Mouse (Mus musculus) MEL (cell line): ENCODE measurements around the gene Emc1.

Source experiments
- BHLHE40 ChIP-seq: IDR thresholded peaks from 2 replicates; pipeline ENCODE4 v1.6.1; 2012; ENCODE audit warnings: low read depth, mild to moderate bottlenecking, inconsistent platforms, low read length, improper control_type of control experiment, borderline replicate concordance
- CHD1 ChIP-seq: IDR thresholded peaks from 2 replicates; pipeline ENCODE4 v1.6.1; 2012; ENCODE audit warnings: low read depth, mild to moderate bottlenecking, inconsistent platforms, low read length, improper control_type of control experiment
- CTCF ChIP-seq, 3 experiments: IDR thresholded peaks in 2 of 3; conservative IDR thresholded peaks in 1 of 3; 2 replicates each; pipeline ENCODE4 v1.5.1; 2011 to 2012; ENCODE audit warnings: low read length in 3 of 3, low read depth in 2 of 3, mild to moderate bottlenecking in 2 of 3, improper control_type of control experiment in 1 of 3, inconsistent platforms in 1 of 3, mixed read lengths in 1 of 3, moderate library complexity in 1 of 3; ENCODE audit not compliant: control insufficient read depth in 1 of 3, insufficient read depth in 1 of 3, poor library complexity in 1 of 3, severe bottlenecking in 1 of 3
- HCFC1 ChIP-seq: IDR thresholded peaks from 2 replicates; pipeline ENCODE4 v1.6.1; 2012; ENCODE audit warnings: low read depth, mild to moderate bottlenecking, inconsistent platforms, low read length, improper control_type of control experiment, moderate library complexity
- NRF1 ChIP-seq: IDR thresholded peaks from 2 replicates; pipeline ENCODE4 v1.6.1; 2014; ENCODE audit warnings: low read depth, mild to moderate bottlenecking, inconsistent platforms, low read length, improper control_type of control experiment, moderate library complexity; ENCODE audit not compliant: poor library complexity, insufficient read depth, severe bottlenecking
- POLR2A ChIP-seq, 2 experiments: IDR thresholded peaks; 2 replicates each; pipeline ENCODE4 v1.6.1; 2011 to 2012; ENCODE audit warnings: low read length in 2 of 2, mild to moderate bottlenecking in 2 of 2, control low read depth in 1 of 2, improper control_type of control experiment in 1 of 2, low read depth in 1 of 2, moderate library complexity in 1 of 2; ENCODE audit not compliant: control insufficient read depth in 1 of 2, insufficient read depth in 1 of 2, poor library complexity in 1 of 2
- USF2 ChIP-seq, 2 experiments: IDR thresholded peaks; 2 replicates each; pipeline ENCODE4 v1.6.1; 2011 to 2012; ENCODE audit warnings: improper control_type of control experiment in 2 of 2, low read length in 2 of 2, borderline replicate concordance in 1 of 2, inconsistent platforms in 1 of 2, low read depth in 1 of 2, mild to moderate bottlenecking in 1 of 2; ENCODE audit not compliant: insufficient read depth in 1 of 2
- ZC3H11A ChIP-seq: IDR thresholded peaks from 2 replicates; pipeline ENCODE4 v1.6.1; 2012; ENCODE audit warnings: low read depth, mild to moderate bottlenecking, inconsistent platforms, low read length, improper control_type of control experiment

- TF ChIP-seq HCFC1 (no peak), ZC3H11A (no peak), CHD1 (no peak), NRF1 (no peak), USF2 (IDR thresholded peaks at IDR 0.05; ENCODE audit: borderline replicate concordance in 1 of 2, insufficient read depth in 1 of 2, low read depth in 1 of 2, low read length in 2 of 2) (no peak), CTCF (IDR thresholded peaks at IDR 0.05 in 2 of 3, conservative IDR thresholded peaks at IDR 0.05 in 1 of 3; ENCODE audit: control insufficient read depth in 1 of 3, insufficient read depth in 1 of 3, low read depth in 2 of 3, low read length in 3 of 3, poor library complexity in 1 of 3, severe bottlenecking in 1 of 3) (no peak), POLR2A (IDR thresholded peaks at IDR 0.05; ENCODE audit: control insufficient read depth in 1 of 2, insufficient read depth in 1 of 2, low read depth in 1 of 2, low read length in 2 of 2, poor library complexity in 1 of 2) (no peak), BHLHE40 (no peak)
Measured at GRCm38 (mm10) chr4:139334631-139335295, 17.6 kb upstream of the Emc1 start.
